Mouse (Mus musculus): ENCODE measurements around the gene Htra3. TPM values are rescaled to one million over a fixed set of nuclear protein-coding genes. Genes with fewer than 3 reads are reported as not detected.

Gene Htra3
- polyA plus RNA-seq, 1 experiment from 2014 or later, result 39.4 TPM

GRCm38 (mm10) chr5:35641961-35642584 is 37.5 kb downstream of the Htra3 start:
- Histone ChIP-seq H3K4me1 (replicated peaks; ENCODE audit: control insufficient read depth, insufficient read depth) (peaks cover under 1% of the 10 kb centered on the region; the same call in 1 of the 2 replicates), H3K27ac (replicated peaks) (peak overlapping the region; percentile 58; the same call in 1 of the 2 replicates), H3K27me3 (ENCODE audit: control insufficient read depth, insufficient read depth, low read length) (no peaks in the 10 kb centered on the region), H3K4me3 (ENCODE audit: low read depth, low read length) (no peak overlapping the region), H3K36me3 (ENCODE audit: control insufficient read depth, insufficient read depth, low read length) (no peaks in the 10 kb centered on the region), H3K9me3 (ENCODE audit: control insufficient read depth, low read length) (no peaks in the 10 kb centered on the region), H3K4me2 (replicated peaks; ENCODE audit: low read depth) (no peak overlapping the region), H3K9ac (ENCODE audit: low read length) (no peak overlapping the region)
- TF ChIP-seq EP300 (optimal IDR thresholded peaks at IDR 0.05) (no peak), CTCF (IDR thresholded peaks at IDR 0.05; ENCODE audit: low read depth) (no peak)
- 34% methylated on average over 10 of the region's 10 CpGs for WGBS
- peak; percentile 40 for DNase-seq (ENCODE audit: low spot score)
- ATAC-seq (ENCODE audit: low FRiP score, low TSS enrichment), result peak; percentile 66; the same call in 1 of the 2 replicates

GRCm38 (mm10) chr5:35636016-35636415 is 43.6 kb downstream of the Htra3 start:
- Histone ChIP-seq H3K36me3 (ENCODE audit: control insufficient read depth, insufficient read depth, low read length) (no peaks in the 10 kb centered on the region), H3K4me2 (replicated peaks; ENCODE audit: low read depth) (no peak overlapping the region), H3K4me1 (replicated peaks; ENCODE audit: control insufficient read depth, insufficient read depth) (no peaks in the 10 kb centered on the region), H3K27ac (replicated peaks) (no peak overlapping the region), H3K27me3 (ENCODE audit: control insufficient read depth, insufficient read depth, low read length) (no peaks in the 10 kb centered on the region), H3K9me3 (ENCODE audit: control insufficient read depth, low read length) (no peaks in the 10 kb centered on the region), H3K4me3 (ENCODE audit: low read depth, low read length) (no peak overlapping the region), H3K9ac (ENCODE audit: low read length) (no peak overlapping the region)
- 71% methylated on average over 2 of the region's 2 CpGs for WGBS
- ATAC-seq (ENCODE audit: low FRiP score, low TSS enrichment), result no peak
- TF ChIP-seq CTCF (IDR thresholded peaks at IDR 0.05; ENCODE audit: low read depth), result no peak
- no peak for TF ChIP-seq EP300 (optimal IDR thresholded peaks at IDR 0.05)
- DNase-seq (ENCODE audit: low spot score), result no peak

- ATAC-seq (ENCODE audit: low FRiP score, low TSS enrichment), result no peak
- WGBS, result 80% methylated on average over 6 of the region's 6 CpGs
- no peak for TF ChIP-seq EP300 (optimal IDR thresholded peaks at IDR 0.05)
- no peak for TF ChIP-seq CTCF (IDR thresholded peaks at IDR 0.05; ENCODE audit: low read depth)
Measured at GRCm38 (mm10) chr5:35632841-35633240, 46.7 kb downstream of the Htra3 start.

DNA sequence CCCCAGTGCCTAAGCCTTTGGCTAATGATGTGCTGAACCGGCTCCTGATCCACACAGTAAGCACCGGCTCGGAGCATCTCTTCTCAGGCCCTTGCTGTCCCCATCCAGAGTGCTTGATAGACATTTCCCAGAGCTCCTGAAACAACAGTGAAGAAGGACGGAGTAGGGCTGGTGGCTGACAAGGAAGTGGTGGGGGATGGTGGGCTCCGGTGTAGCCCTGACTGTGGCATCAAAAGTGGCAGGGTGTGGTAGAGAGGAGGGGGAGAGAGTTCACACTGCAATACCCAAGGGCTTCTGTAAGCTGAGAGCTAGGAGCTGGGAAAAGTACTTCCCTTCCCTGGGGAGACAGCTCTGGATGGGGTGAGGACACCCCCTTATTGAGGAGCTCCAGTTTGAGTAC is 47.8 kb downstream of the Htra3 start:
- no peak for DNase-seq (ENCODE audit: low spot score)
- Histone ChIP-seq H3K9me3 (ENCODE audit: control insufficient read depth, low read length) (no peaks in the 10 kb centered on the region), H3K36me3 (ENCODE audit: control insufficient read depth, insufficient read depth, low read length) (no peaks in the 10 kb centered on the region), H3K27ac (replicated peaks) (no peak overlapping the region), H3K4me3 (ENCODE audit: low read depth, low read length) (no peak overlapping the region), H3K4me1 (replicated peaks; ENCODE audit: control insufficient read depth, insufficient read depth) (no peaks in the 10 kb centered on the region; the same call in 1 of the 2 replicates), H3K4me2 (replicated peaks; ENCODE audit: low read depth) (no peak overlapping the region), H3K9ac (ENCODE audit: low read length) (no peak overlapping the region), H3K27me3 (ENCODE audit: control insufficient read depth, insufficient read depth, low read length) (no peaks in the 10 kb centered on the region)
- no peak for TF ChIP-seq EP300 (optimal IDR thresholded peaks at IDR 0.05)
- no peak for TF ChIP-seq CTCF (IDR thresholded peaks at IDR 0.05; ENCODE audit: low read depth)
- ATAC-seq (ENCODE audit: low FRiP score, low TSS enrichment), result no peak
- 63% methylated on average over 5 of the region's 5 CpGs for WGBS

More at GRCm38 (mm10) chr5:35632841-35633240, 46.7 kb downstream of the Htra3 start:
- Histone ChIP-seq H3K27me3 (ENCODE audit: control insufficient read depth, insufficient read depth, low read length) (no peaks in the 10 kb centered on the region), H3K9ac (ENCODE audit: low read length) (no peak overlapping the region), H3K4me2 (replicated peaks; ENCODE audit: low read depth) (no peak overlapping the region), H3K9me3 (ENCODE audit: control insufficient read depth, low read length) (no peaks in the 10 kb centered on the region), H3K4me3 (ENCODE audit: low read depth, low read length) (no peak overlapping the region), H3K36me3 (ENCODE audit: control insufficient read depth, insufficient read depth, low read length) (no peaks in the 10 kb centered on the region), H3K27ac (replicated peaks) (no peak overlapping the region), H3K4me1 (replicated peaks; ENCODE audit: control insufficient read depth, insufficient read depth) (no peaks in the 10 kb centered on the region; the same call in 1 of the 2 replicates)
- DNase-seq (ENCODE audit: low spot score), result no peak

DNA sequence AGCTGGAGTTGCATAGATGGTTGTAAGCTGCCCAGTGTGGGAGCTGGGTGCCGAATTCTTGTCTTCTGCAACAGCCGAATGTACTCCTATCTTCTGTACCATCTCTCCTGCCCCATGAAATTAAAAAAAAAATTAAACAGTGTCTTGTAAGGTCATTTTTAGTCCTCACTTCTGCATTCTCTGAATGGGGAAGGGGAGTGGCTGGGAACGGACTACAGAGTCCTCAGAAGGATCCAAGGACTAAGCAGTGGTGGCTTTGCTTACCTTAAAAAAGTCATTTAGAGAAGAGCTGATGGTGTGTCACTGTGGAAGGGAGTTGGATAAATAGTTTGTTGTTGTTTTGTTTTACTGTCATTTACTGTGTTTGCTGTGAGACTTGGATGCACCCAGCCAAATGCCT is 48.4 kb downstream of the Htra3 start:
- H3K36me3 ChIP-seq (ENCODE audit: control insufficient read depth, insufficient read depth, low read length), result no peaks in the 10 kb centered on the region
- H3K27me3 ChIP-seq (ENCODE audit: control insufficient read depth, insufficient read depth, low read length), result no peaks in the 10 kb centered on the region
- H3K27ac ChIP-seq (replicated peaks), result no peak overlapping the region
- no peak overlapping the region for H3K9ac ChIP-seq (ENCODE audit: low read length)
- H3K4me3 ChIP-seq (ENCODE audit: low read depth, low read length), result no peak overlapping the region
- DNase-seq (ENCODE audit: low spot score) (no peak), ATAC-seq (ENCODE audit: low FRiP score, low TSS enrichment) (no peak)
- H3K4me1 ChIP-seq (replicated peaks; ENCODE audit: control insufficient read depth, insufficient read depth), result no peaks in the 10 kb centered on the region; the same call in 1 of the 2 replicates
- no peak overlapping the region for H3K4me2 ChIP-seq (replicated peaks; ENCODE audit: low read depth)
- TF ChIP-seq CTCF (IDR thresholded peaks at IDR 0.05; ENCODE audit: low read depth) (no peak), EP300 (optimal IDR thresholded peaks at IDR 0.05) (no peak)
- 77% methylated on average over 3 of the region's 3 CpGs for WGBS
- H3K9me3 ChIP-seq (ENCODE audit: control insufficient read depth, low read length), result no peaks in the 10 kb centered on the region

DNA sequence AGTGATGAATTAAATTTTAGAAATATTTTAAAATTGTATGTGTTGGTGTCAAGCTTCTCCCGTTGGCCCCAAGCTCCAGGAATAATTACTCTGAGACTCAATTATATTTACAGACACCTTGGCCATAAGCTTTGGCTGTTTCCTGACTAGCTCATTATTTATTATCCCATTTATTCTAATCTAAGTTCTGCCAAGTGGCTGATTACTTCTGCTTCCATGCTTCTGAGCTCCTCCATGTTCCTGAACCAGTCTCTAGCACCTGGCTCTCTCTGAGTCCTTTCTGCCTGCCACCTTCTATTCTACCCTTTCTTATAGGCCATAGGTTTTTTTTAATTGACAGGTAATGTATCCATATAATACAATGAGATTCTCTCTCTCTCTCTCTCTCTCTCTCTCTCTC is 48.9 kb downstream of the Htra3 start:
- WGBS, result 60% methylated on average over 1 of the region's 1 CpGs
- no peaks in the 10 kb centered on the region for H3K9me3 ChIP-seq (ENCODE audit: control insufficient read depth, low read length)
- no peak for DNase-seq (ENCODE audit: low spot score)
- H3K27me3 ChIP-seq (ENCODE audit: control insufficient read depth, insufficient read depth, low read length), result no peaks in the 10 kb centered on the region
- no peak overlapping the region for H3K9ac ChIP-seq (ENCODE audit: low read length)
- no peak for TF ChIP-seq EP300 (optimal IDR thresholded peaks at IDR 0.05)
- TF ChIP-seq CTCF (IDR thresholded peaks at IDR 0.05; ENCODE audit: low read depth), result no peak
- H3K27ac ChIP-seq (replicated peaks), result no peak overlapping the region
- ATAC-seq (ENCODE audit: low FRiP score, low TSS enrichment), result no peak
- H3K36me3 ChIP-seq (ENCODE audit: control insufficient read depth, insufficient read depth, low read length), result no peaks in the 10 kb centered on the region
- H3K4me3 ChIP-seq (ENCODE audit: low read depth, low read length), result no peak overlapping the region
- H3K4me2 ChIP-seq (replicated peaks; ENCODE audit: low read depth), result no peak overlapping the region
- no peaks in the 10 kb centered on the region; the same call in 1 of the 2 replicates for H3K4me1 ChIP-seq (replicated peaks; ENCODE audit: control insufficient read depth, insufficient read depth)
